12 mouse cellular contexts compared by ENCODE assay signal in the genomic region with DNA sequence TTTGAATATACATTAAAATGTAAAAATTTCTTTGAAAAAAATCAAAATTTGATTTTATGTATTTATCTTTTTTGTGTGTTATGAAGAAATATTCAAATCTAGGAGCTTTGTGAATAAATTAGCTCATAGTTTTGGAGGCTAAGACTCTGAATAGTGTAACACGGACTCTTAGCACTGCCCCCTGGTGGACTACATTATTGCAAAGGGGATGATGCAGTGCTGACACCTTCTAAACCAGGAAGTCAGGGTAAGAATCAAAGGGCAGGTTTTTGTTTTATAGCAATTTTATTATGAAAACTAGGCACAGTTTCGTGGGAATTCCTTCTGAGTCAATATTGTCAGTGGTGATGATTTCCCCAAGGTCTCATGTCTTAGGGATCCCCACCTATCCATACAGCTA.
DNase-seq lines count a peak whose midpoint lies in the region; ATAC-seq lines count a peak whose summit lies in the region.
"Had no signal": no experiment of that assay in that cellular context is flagged by ENCODE, and none has a peak within 500 bp of the region (broad histone marks: within the 10 kb centered on the region; RNA-seq: fewer than 3 reads in every experiment).

No protein-coding gene starts in this region.

- H3K9me3 ChIP-seq in hindbrain, embryonic 11.5 days (ENCODE audit: control insufficient read depth, low read length): no peaks in the 10 kb centered on the region
- H3K9me3 ChIP-seq in hindbrain, embryonic 13.5 days: no peaks in the 10 kb centered on the region
- H3K9me3 ChIP-seq: embryonic facial prominence, embryonic 15.5 days; heart, embryonic 13.5 days; liver, embryonic 13.5 days had no signal

- H3K9ac ChIP-seq in hindbrain, embryonic 11.5 days (ENCODE audit: low read depth, low read length): no peak overlapping the region
- H3K9ac ChIP-seq in hindbrain, embryonic 13.5 days: no peak overlapping the region
- H3K9ac ChIP-seq: embryonic facial prominence, embryonic 15.5 days; heart, embryonic 13.5 days; liver, embryonic 13.5 days had no signal

- peak; percentile 22 for DNase-seq in hindbrain, embryonic 11.5 days (ENCODE audit: low spot score)
- peak; percentile 5 for DNase-seq in thymus, postnatal 14 days
- no peak for DNase-seq in thymus, adult 18-20 months
- DNase-seq in adipocyte (ENCODE audit: low spot score): peak; percentile 19
- no peak for DNase-seq in layer of hippocampus, postnatal 36 days
- DNase-seq: kidney, postnatal 14 days; liver, embryonic 13.5 days had no signal

- H3K27ac ChIP-seq in hindbrain, embryonic 11.5 days (ENCODE audit: low read depth, low read length): no peak overlapping the region
- H3K27ac ChIP-seq in hindbrain, embryonic 13.5 days: no peak overlapping the region
- H3K27ac ChIP-seq: embryonic facial prominence, embryonic 15.5 days; heart, embryonic 13.5 days; liver, embryonic 13.5 days had no signal

- H3K4me3 ChIP-seq in hindbrain, embryonic 11.5 days (ENCODE audit: low read depth, low read length): no peak overlapping the region
- no peak overlapping the region for H3K4me3 ChIP-seq in hindbrain, embryonic 13.5 days
- H3K4me3 ChIP-seq: embryonic facial prominence, embryonic 15.5 days; heart, embryonic 13.5 days; liver, embryonic 13.5 days; myocyte had no signal

- no peak overlapping the region for H3K4me2 ChIP-seq in hindbrain, embryonic 11.5 days (replicated peaks; ENCODE audit: low read depth, low read length)
- no peak overlapping the region for H3K4me2 ChIP-seq in hindbrain, embryonic 13.5 days
- H3K4me2 ChIP-seq: embryonic facial prominence, embryonic 15.5 days; heart, embryonic 13.5 days; liver, embryonic 13.5 days had no signal

- ATAC-seq in hindbrain, embryonic 11.5 days (ENCODE audit: low FRiP score): no peak
- ATAC-seq in hindbrain, embryonic 13.5 days (ENCODE audit: low FRiP score): no peak
- peak; percentile 46; the same call in 1 of the 2 replicates for ATAC-seq in megakaryocyte progenitor cell, adult 5-6 weeks (replicated peaks; ENCODE audit: poor library complexity)

- no peaks in the 10 kb centered on the region for H3K4me1 ChIP-seq in hindbrain, embryonic 11.5 days (replicated peaks; ENCODE audit: control insufficient read depth, insufficient read depth, low read length)
- H3K4me1 ChIP-seq in hindbrain, embryonic 13.5 days (replicated peaks): no peaks in the 10 kb centered on the region
- H3K4me1 ChIP-seq: embryonic facial prominence, embryonic 15.5 days; heart, embryonic 13.5 days; liver, embryonic 13.5 days had no signal

- H3K27me3 ChIP-seq in hindbrain, embryonic 11.5 days (ENCODE audit: control insufficient read depth, insufficient read depth, low read length): no peaks in the 10 kb centered on the region
- H3K27me3 ChIP-seq in hindbrain, embryonic 13.5 days: no peaks in the 10 kb centered on the region
- H3K27me3 ChIP-seq: embryonic facial prominence, embryonic 15.5 days; heart, embryonic 13.5 days; liver, embryonic 13.5 days had no signal

- H3K36me3 ChIP-seq in hindbrain, embryonic 11.5 days (ENCODE audit: control insufficient read depth, insufficient read depth, low read length): no peaks in the 10 kb centered on the region
- no peaks in the 10 kb centered on the region for H3K36me3 ChIP-seq in hindbrain, embryonic 13.5 days
- H3K36me3 ChIP-seq: embryonic facial prominence, embryonic 15.5 days; heart, embryonic 13.5 days; liver, embryonic 13.5 days had no signal

- WGBS in hindbrain, embryonic 11.5 days: 78% methylated on average over 2 of the region's 2 CpGs
- WGBS in hindbrain, embryonic 13.5 days: 76% methylated on average over 2 of the region's 2 CpGs

Comparison
In these comparisons a context has a peak if more than half of its experiments do, and no peak if none do; other contexts are left out.
1. DNase-seq: peak in hindbrain, embryonic 11.5 days (single experiment), thymus, postnatal 14 days (single experiment) and adipocyte (single experiment); none in thymus, adult 18-20 months (0 of 2) and layer of hippocampus, postnatal 36 days (0 of 2).